Mouse (Mus musculus): ENCODE results near the gene Dvl3. TPM values are rescaled to one million over a fixed set of nuclear protein-coding genes. Genes with fewer than 3 reads are reported as not detected.

Dvl3 gene
- polyA plus RNA-seq, 1 experiment from 2014 or later, result 32.2 TPM

- H3K27ac ChIP-seq (ENCODE audit: low read depth, low read length), result no peak overlapping the region
- no peaks in the 10 kb centered on the region for H3K9me3 ChIP-seq (replicated peaks; ENCODE audit: control insufficient read depth, low read length)
- H3K4me2 ChIP-seq, result peak overlapping the region; percentile 91; the same call in 1 of the 2 replicates
- H3K27me3 ChIP-seq (ENCODE audit: control insufficient read depth, insufficient read depth, low read length), result no peaks in the 10 kb centered on the region
- no peak overlapping the region for H3K9ac ChIP-seq (ENCODE audit: low read depth, low read length)
- H3K4me1 ChIP-seq (ENCODE audit: control insufficient read depth, insufficient read depth, low read length), result peaks cover 25% of the 10 kb centered on the region
- no peak for ATAC-seq (replicated peaks; ENCODE audit: insufficient number of reproducible peaks, low FRiP score, low TSS enrichment)
- no peak overlapping the region for H3K4me3 ChIP-seq (ENCODE audit: low read depth, low read length)
- WGBS (ENCODE audit: insufficient replicate concordance), result 48% methylated on average over 10 of the region's 10 CpGs
- peaks cover 29% of the 10 kb centered on the region for H3K36me3 ChIP-seq (ENCODE audit: control insufficient read depth, insufficient read depth, low read length)
Observed at GRCm38 (mm10) chr16:20534617-20535295, 18.0 kb downstream of the Dvl3 start.

- Histone ChIP-seq H3K9me3 (replicated peaks; ENCODE audit: control insufficient read depth, low read length) (no peaks in the 10 kb centered on the region), H3K9ac (ENCODE audit: low read depth, low read length) (peak within 1 kb of the TSS; percentile 89), H3K27ac (ENCODE audit: low read depth, low read length) (peak within 1 kb of the TSS; percentile 84), H3K4me3 (ENCODE audit: low read depth, low read length) (peak within 1 kb of the TSS; percentile 78), H3K27me3 (ENCODE audit: control insufficient read depth, insufficient read depth, low read length) (no peaks in the 10 kb centered on the region), H3K4me1 (ENCODE audit: control insufficient read depth, insufficient read depth, low read length) (peaks cover 25% of the 10 kb centered on the region), H3K4me2 (peak within 1 kb of the TSS; percentile 91), H3K36me3 (ENCODE audit: control insufficient read depth, insufficient read depth, low read length) (peaks cover 32% of the 10 kb centered on the region)
- peak; percentile 96 for ATAC-seq (replicated peaks; ENCODE audit: insufficient number of reproducible peaks, low FRiP score, low TSS enrichment)
- under 1% methylated on average over 52 of the region's 52 CpGs for WGBS (ENCODE audit: insufficient replicate concordance)
Observed at GRCm38 (mm10) chr16:20535296-20536080, 18.7 kb downstream of the Dvl3 start, which contains the start of gene Ap2m1. Gene Ap2m1 (plus strand): TSS chr16:20535478.

GRCm38 (mm10) chr16:20536081-20536665 lies 19.4 kb downstream of the Dvl3 start:
- Histone ChIP-seq H3K27ac (ENCODE audit: low read depth, low read length) (peak overlapping the region; percentile 84), H3K4me1 (ENCODE audit: control insufficient read depth, insufficient read depth, low read length) (peaks cover 25% of the 10 kb centered on the region)
- ATAC-seq (replicated peaks; ENCODE audit: insufficient number of reproducible peaks, low FRiP score, low TSS enrichment), result no peak

GRCm38 (mm10) chr16:20537071-20537471 lies 20.3 kb downstream of the Dvl3 start:
- no peak for ATAC-seq (replicated peaks; ENCODE audit: insufficient number of reproducible peaks, low FRiP score, low TSS enrichment)
- H3K27me3 ChIP-seq (ENCODE audit: control insufficient read depth, insufficient read depth, low read length), result no peaks in the 10 kb centered on the region
- 16% methylated on average over 5 of the region's 5 CpGs for WGBS (ENCODE audit: insufficient replicate concordance)
- H3K4me3 ChIP-seq (ENCODE audit: low read depth, low read length), result peak overlapping the region; percentile 78
- no peak overlapping the region for H3K27ac ChIP-seq (ENCODE audit: low read depth, low read length)
- no peaks in the 10 kb centered on the region for H3K9me3 ChIP-seq (replicated peaks; ENCODE audit: control insufficient read depth, low read length)
- peaks cover 25% of the 10 kb centered on the region for H3K4me1 ChIP-seq (ENCODE audit: control insufficient read depth, insufficient read depth, low read length)
- peak overlapping the region; percentile 59 for H3K9ac ChIP-seq (ENCODE audit: low read depth, low read length)
- peak overlapping the region; percentile 91 for H3K4me2 ChIP-seq
- H3K36me3 ChIP-seq (ENCODE audit: control insufficient read depth, insufficient read depth, low read length), result peaks cover 31% of the 10 kb centered on the region

More at GRCm38 (mm10) chr16:20536081-20536665, 19.4 kb downstream of the Dvl3 start:
- WGBS (ENCODE audit: insufficient replicate concordance), result 33% methylated on average over 9 of the region's 9 CpGs
- Histone ChIP-seq H3K27me3 (ENCODE audit: control insufficient read depth, insufficient read depth, low read length) (no peaks in the 10 kb centered on the region), H3K4me3 (ENCODE audit: low read depth, low read length) (peak overlapping the region; percentile 78), H3K4me2 (peak overlapping the region; percentile 91), H3K36me3 (ENCODE audit: control insufficient read depth, insufficient read depth, low read length) (peaks cover 30% of the 10 kb centered on the region), H3K9ac (ENCODE audit: low read depth, low read length) (peak overlapping the region; percentile 89), H3K9me3 (replicated peaks; ENCODE audit: control insufficient read depth, low read length) (no peaks in the 10 kb centered on the region)

- Histone ChIP-seq H3K9me3 (replicated peaks; ENCODE audit: control insufficient read depth, low read length) (no peaks in the 10 kb centered on the region), H3K36me3 (ENCODE audit: control insufficient read depth, insufficient read depth, low read length) (peaks cover 36% of the 10 kb centered on the region), H3K9ac (ENCODE audit: low read depth, low read length) (peak overlapping the region; percentile 59), H3K4me2 (peak overlapping the region; percentile 91), H3K27ac (ENCODE audit: low read depth, low read length) (no peak overlapping the region), H3K4me1 (ENCODE audit: control insufficient read depth, insufficient read depth, low read length) (peaks cover 25% of the 10 kb centered on the region), H3K27me3 (ENCODE audit: control insufficient read depth, insufficient read depth, low read length) (no peaks in the 10 kb centered on the region), H3K4me3 (ENCODE audit: low read depth, low read length) (peak overlapping the region; percentile 78)
- WGBS (ENCODE audit: insufficient replicate concordance), result 39% methylated on average over 6 of the region's 6 CpGs
- ATAC-seq (replicated peaks; ENCODE audit: insufficient number of reproducible peaks, low FRiP score, low TSS enrichment), result no peak
Observed at GRCm38 (mm10) chr16:20537601-20538320, 21.0 kb downstream of the Dvl3 start.

GRCm38 (mm10) chr16:20539649-20540048 lies 22.9 kb downstream of the Dvl3 start:
- no peaks in the 10 kb centered on the region for H3K9me3 ChIP-seq (replicated peaks; ENCODE audit: control insufficient read depth, low read length)
- ATAC-seq (replicated peaks; ENCODE audit: insufficient number of reproducible peaks, low FRiP score, low TSS enrichment), result no peak
- no peak overlapping the region for H3K4me2 ChIP-seq
- H3K27ac ChIP-seq (ENCODE audit: low read depth, low read length), result no peak overlapping the region
- H3K4me1 ChIP-seq (ENCODE audit: control insufficient read depth, insufficient read depth, low read length), result peaks cover 25% of the 10 kb centered on the region
- H3K9ac ChIP-seq (ENCODE audit: low read depth, low read length), result no peak overlapping the region
- peaks cover 45% of the 10 kb centered on the region for H3K36me3 ChIP-seq (ENCODE audit: control insufficient read depth, insufficient read depth, low read length)
- 62% methylated on average over 3 of the region's 3 CpGs for WGBS (ENCODE audit: insufficient replicate concordance)
- no peak overlapping the region for H3K4me3 ChIP-seq (ENCODE audit: low read depth, low read length)
- no peaks in the 10 kb centered on the region for H3K27me3 ChIP-seq (ENCODE audit: control insufficient read depth, insufficient read depth, low read length)

- Histone ChIP-seq H3K9me3 (replicated peaks; ENCODE audit: control insufficient read depth, low read length) (no peaks in the 10 kb centered on the region), H3K4me2 (no peak overlapping the region), H3K9ac (ENCODE audit: low read depth, low read length) (no peak overlapping the region), H3K4me1 (ENCODE audit: control insufficient read depth, insufficient read depth, low read length) (peaks cover 25% of the 10 kb centered on the region), H3K36me3 (ENCODE audit: control insufficient read depth, insufficient read depth, low read length) (peaks cover 47% of the 10 kb centered on the region), H3K27ac (ENCODE audit: low read depth, low read length) (no peak overlapping the region), H3K4me3 (ENCODE audit: low read depth, low read length) (no peak overlapping the region), H3K27me3 (ENCODE audit: control insufficient read depth, insufficient read depth, low read length) (no peaks in the 10 kb centered on the region)
- no peak for ATAC-seq (replicated peaks; ENCODE audit: insufficient number of reproducible peaks, low FRiP score, low TSS enrichment)
- 65% methylated on average over 4 of the region's 4 CpGs for WGBS (ENCODE audit: insufficient replicate concordance)
Observed at GRCm38 (mm10) chr16:20540438-20540837, 23.7 kb downstream of the Dvl3 start.

GRCm38 (mm10) chr16:20545696-20546095 lies 28.9 kb downstream of the Dvl3 start:
- peaks cover 35% of the 10 kb centered on the region for H3K36me3 ChIP-seq (ENCODE audit: control insufficient read depth, insufficient read depth, low read length)

More at GRCm38 (mm10) chr16:20545696-20546095, 28.9 kb downstream of the Dvl3 start:
- Histone ChIP-seq H3K27ac (ENCODE audit: low read depth, low read length) (no peak overlapping the region), H3K9me3 (replicated peaks; ENCODE audit: control insufficient read depth, low read length) (no peaks in the 10 kb centered on the region), H3K4me2 (no peak overlapping the region), H3K4me1 (ENCODE audit: control insufficient read depth, insufficient read depth, low read length) (peaks cover 15% of the 10 kb centered on the region), H3K9ac (ENCODE audit: low read depth, low read length) (no peak overlapping the region), H3K27me3 (ENCODE audit: control insufficient read depth, insufficient read depth, low read length) (no peaks in the 10 kb centered on the region), H3K4me3 (ENCODE audit: low read depth, low read length) (no peak overlapping the region)
- 87% methylated on average over 10 of the region's 10 CpGs for WGBS (ENCODE audit: insufficient replicate concordance)
- no peak for ATAC-seq (replicated peaks; ENCODE audit: insufficient number of reproducible peaks, low FRiP score, low TSS enrichment)

All from heart, embryonic 11.5 days (tissue).